Mouse (Mus musculus): ENCODE data around the gene Adamts16.

The Adamts16 gene

GRCm38 (mm10) chr13:70762586-70762985, 79.0 kb downstream of the Adamts16 start:
- in situ Hi-C loops (cut with MboI) = no loop called here

- in situ Hi-C loops (cut with MboI) = no loop called here
Observed at GRCm38 (mm10) chr13:70761312-70761711, 80.3 kb downstream of the Adamts16 start.

GRCm38 (mm10) chr13:70760186-70760585, 81.4 kb downstream of the Adamts16 start:
- in situ Hi-C loops (cut with MboI) = no loop called here

GRCm38 (mm10) chr13:70746294-70747008, 95.2 kb downstream of the Adamts16 start:
- in situ Hi-C loops (cut with MboI) = no loop called here

GRCm38 (mm10) chr13:70744416-70745038, 97.1 kb downstream of the Adamts16 start:
- in situ Hi-C loops (cut with MboI) = no loop called here

GRCm38 (mm10) chr13:70742693-70743092, 98.9 kb downstream of the Adamts16 start:
- in situ Hi-C loops (cut with MboI) = no loop called here

- in situ Hi-C loops (cut with MboI) = no loop called here
Observed at GRCm38 (mm10) chr13:70740281-70741240, 101.0 kb downstream of the Adamts16 start.

- in situ Hi-C loops (cut with MboI) = no loop called here
Observed at GRCm38 (mm10) chr13:70738781-70739180, 102.8 kb downstream of the Adamts16 start.

GRCm38 (mm10) chr13:70736409-70736808, 105.2 kb downstream of the Adamts16 start:
- in situ Hi-C loops (cut with MboI) = no loop called here

- in situ Hi-C loops (cut with MboI) = no loop called here
Observed at GRCm38 (mm10) chr13:70734640-70735039, 107.0 kb downstream of the Adamts16 start.

GRCm38 (mm10) chr13:70733911-70734310, 107.7 kb downstream of the Adamts16 start:
- in situ Hi-C loops (cut with MboI) = no loop called here

- in situ Hi-C loops (cut with MboI) = no loop called here
Observed at GRCm38 (mm10) chr13:70733206-70733605, 108.4 kb downstream of the Adamts16 start.

- in situ Hi-C loops (cut with MboI) = no loop called here
Observed at GRCm38 (mm10) chr13:70732781-70733180, 108.8 kb downstream of the Adamts16 start.

- in situ Hi-C loops (cut with MboI) = no loop called here
Observed at GRCm38 (mm10) chr13:70731349-70731748, 110.3 kb downstream of the Adamts16 start.

GRCm38 (mm10) chr13:70729996-70730395, 111.6 kb downstream of the Adamts16 start:
- in situ Hi-C loops (cut with MboI) = no loop called here

GRCm38 (mm10) chr13:70726249-70726648, 115.4 kb downstream of the Adamts16 start:
- in situ Hi-C loops (cut with MboI) = no loop called here

GRCm38 (mm10) chr13:70724635-70725034, 117.0 kb downstream of the Adamts16 start:
- in situ Hi-C loops (cut with MboI) = no loop called here

- in situ Hi-C loops (cut with MboI) = no loop called here
Observed at GRCm38 (mm10) chr13:70724108-70724622, 117.4 kb downstream of the Adamts16 start.

- in situ Hi-C loops (cut with MboI) = no loop called here
Observed at GRCm38 (mm10) chr13:70719994-70720393, 121.6 kb downstream of the Adamts16 start.

GRCm38 (mm10) chr13:70718814-70719213, 122.8 kb downstream of the Adamts16 start:
- in situ Hi-C loops (cut with MboI) = no loop called here

- in situ Hi-C loops (cut with MboI) = no loop called here
Observed at GRCm38 (mm10) chr13:70716022-70716421, 125.6 kb downstream of the Adamts16 start.
